Mouse (Mus musculus) ZHBTc4 (cell line): ENCODE measurements around the gene Gng5.

Experiments
- DNase-seq: peaks from one replicate; pipeline ENCODE4 v3.0.0-alpha.2; 2011; ENCODE audit warnings: low read depth, low spot score

Gene Gng5

DNA sequence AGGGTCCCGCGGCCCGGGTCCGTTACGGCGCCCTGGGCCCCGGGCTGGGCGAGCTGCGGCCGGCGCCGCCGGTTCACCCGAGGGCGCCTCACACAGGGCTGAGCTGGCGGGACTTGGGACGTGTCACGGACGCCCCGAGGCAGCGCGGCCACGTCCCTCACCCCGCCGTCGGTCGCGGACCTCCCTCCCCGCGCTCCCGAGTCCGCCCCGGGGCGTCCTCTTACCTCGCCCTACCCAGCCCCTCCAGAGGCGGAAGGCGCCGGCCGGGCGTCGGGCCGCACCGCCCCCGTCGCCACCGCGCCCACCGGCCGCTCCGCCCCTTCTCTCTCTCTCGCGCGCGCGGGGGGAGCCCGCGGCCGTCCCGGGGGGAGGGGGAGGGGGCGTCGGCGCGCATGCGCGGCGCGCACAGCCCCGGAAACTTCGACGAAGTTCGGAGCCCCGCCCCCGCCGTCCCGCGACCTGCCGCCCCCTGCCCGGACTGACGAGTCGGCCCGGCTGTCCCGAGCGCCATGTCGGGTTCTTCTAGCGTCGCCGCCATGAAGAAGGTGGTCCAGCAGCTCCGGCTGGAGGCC lies at the start of gene Gng5, which contains the start of gene Spata1:
TSS of gene Gng5 (plus strand) at position 377 of the 572 bp plus-strand sequence.
TSS of gene Spata1 (minus strand) at position 323 of the 572 bp plus-strand sequence.
- peak; percentile 87 for DNase-seq

GRCm38 (mm10) chr3:146450371-146450841 lies 49.2 kb upstream of the Gng5 start:
- DNase-seq: peak; percentile 96

DNA sequence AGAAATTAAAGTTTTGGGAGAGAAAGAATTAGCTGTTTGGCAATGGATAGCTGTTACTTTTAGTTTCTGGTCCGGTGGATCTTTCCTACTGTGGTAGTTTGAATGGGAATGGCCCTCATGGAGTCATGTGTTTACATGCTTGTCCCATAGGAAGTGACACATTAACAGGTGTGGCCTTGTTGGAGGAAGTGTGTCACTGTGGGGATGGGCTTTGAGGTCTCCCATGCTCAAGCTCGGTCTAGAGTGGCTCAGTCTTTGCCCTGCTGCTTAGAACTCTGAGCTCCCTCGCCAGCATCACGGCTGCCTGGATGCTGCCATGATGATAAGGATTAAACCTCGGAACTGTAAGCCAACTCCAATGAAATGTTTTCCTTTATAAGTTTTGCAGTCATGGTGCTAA lies 48.2 kb upstream of the Gng5 start:
- peak; percentile 33 for DNase-seq

- DNase-seq: no peak
Measured at GRCm38 (mm10) chr3:146462939-146463338, 36.7 kb upstream of the Gng5 start.

DNA sequence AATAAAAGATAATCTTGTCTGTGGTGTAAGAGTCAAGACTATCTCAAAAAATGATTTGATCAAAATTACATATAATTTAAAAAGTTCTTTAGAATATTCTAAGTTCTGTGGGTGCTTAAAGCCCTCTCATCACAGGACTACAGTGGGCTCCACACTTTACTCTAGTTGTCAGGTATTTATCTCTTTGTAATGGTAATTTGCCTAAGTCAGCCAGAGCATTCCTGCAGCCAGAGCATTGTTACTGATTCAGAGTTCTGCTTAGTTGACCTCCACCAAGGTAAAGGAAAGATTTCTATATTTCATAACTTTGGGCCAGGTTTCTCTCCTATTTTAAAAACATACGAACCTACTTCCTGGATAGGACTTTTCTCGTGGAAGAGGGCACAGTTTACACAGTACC lies 30.4 kb upstream of the Gng5 start:
- DNase-seq: peak; percentile 56

DNA sequence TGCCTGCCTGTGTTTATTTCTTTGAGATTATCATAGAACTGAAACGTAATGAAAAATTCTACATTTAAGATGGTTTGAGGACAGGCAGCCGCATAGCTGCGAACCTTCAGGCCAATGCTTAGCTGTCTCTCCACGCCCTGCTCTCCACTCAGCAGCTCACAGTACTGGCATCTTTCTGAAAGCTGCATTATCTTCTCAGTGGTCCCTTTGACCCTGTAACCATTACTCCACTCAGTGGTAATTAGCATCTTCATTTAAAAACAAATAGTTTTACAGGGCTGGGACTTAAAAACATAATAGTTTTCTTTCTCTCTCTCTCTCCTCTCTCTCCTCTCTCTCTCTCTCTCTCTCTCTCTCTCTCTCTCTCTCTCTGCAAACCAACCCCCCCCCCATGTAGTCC lies 26.9 kb upstream of the Gng5 start:
- DNase-seq: peak; percentile 43

GRCm38 (mm10) chr3:146473741-146474140 lies 25.9 kb upstream of the Gng5 start:
- DNase-seq: no peak

- no peak for DNase-seq
Measured at GRCm38 (mm10) chr3:146474428-146474827, 25.2 kb upstream of the Gng5 start.

DNA sequence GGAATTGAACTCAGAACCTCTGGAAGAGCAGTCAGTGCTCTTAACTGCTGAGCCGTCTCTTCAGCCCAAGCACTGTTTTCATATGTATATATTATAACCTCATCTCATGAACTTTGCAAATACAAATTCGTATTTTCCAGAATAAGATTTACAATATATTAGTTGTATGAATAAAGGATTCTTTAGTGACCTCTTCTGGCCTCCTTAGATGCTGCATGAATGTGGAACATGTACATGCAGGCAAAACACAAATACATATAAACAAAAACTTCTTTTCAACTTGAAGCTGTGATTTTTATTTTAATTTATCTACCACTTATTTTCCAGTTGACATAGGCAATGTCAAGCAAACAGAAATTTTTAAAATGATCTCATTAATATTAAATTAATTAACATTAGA lies 17.6 kb upstream of the Gng5 start:
- DNase-seq: no peak

DNA sequence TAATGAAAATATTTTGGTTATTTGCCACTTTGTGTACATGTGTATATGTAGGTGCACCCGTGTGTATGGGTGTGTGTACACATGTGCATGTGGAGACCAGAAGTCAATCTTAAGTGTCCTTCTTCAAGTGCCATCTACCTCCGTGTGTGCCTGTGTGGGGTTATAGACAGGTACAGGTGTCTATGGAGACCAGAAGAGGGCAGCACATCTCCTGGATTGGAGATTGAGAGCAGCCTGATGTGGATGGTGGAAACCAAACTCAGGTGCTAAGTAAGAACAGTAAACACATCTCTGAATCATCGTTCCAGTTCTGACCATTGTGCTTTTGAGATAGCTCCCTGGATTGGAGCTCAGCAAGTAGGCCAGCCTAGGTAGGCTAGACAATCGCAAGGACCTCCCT lies 13.1 kb upstream of the Gng5 start:
- peak; percentile 75 for DNase-seq

- DNase-seq: no peak
Measured at GRCm38 (mm10) chr3:146494941-146495340, 4.7 kb upstream of the Gng5 start.

DNA sequence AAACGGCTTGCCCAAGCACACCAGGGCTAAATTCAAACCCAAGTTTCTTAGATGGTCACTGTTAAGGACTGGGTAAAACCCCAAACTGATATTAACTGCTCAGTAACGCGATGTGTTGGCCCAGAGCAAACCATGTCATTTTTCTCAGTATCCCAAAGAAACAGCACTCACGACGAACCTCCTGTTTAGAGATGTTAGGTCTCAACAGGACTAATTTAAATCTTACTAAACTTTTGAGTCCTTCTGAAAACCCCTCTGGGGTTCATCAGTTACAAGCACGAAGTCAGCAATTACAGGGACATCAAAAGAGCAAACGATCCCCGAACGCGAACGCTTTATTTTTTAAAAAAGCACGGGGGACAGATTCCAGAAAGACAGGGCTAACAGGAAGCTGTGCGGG lies 618 bp upstream of the Gng5 start:
- no peak for DNase-seq

DNA sequence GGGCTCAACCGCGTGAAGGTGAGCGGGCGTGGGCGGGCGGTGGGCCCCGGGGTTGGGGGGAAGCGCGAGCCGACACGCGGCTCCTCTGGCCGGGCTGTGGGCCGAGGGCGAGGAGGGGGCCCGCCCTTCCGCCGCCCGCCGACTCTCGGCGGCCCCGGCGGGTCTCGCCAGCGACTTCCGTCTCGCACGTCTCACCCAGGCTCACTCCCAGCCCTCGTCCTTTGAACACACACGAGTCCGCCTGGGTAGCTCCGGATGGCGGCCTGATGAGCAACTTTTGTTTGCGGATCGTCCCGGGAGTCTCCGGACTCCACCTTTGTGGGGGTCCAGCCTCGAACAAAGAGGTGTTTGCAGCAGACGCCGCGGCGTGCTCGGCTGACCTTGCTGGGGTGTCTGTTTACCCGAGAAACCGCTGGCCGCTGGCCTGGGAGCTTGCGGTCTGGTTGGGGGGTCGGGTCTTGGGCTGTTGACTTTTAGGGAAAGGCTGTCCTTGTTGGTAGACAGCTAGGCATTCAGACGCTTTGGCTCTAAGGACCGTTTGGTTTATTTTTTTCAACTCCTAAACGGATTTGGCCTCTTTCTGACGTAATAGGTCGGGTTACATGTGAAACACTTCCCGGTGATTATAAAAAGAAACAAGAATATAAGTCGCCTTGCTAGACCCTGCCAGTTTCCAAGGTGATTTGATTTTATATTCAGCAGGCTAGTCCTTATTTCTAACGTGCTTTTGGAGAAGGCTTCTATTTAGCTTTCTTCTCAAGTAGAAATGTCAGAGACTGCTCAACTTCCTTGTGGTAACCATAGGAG lies 599 bp downstream of the Gng5 start:
- peak; percentile 88 for DNase-seq

- DNase-seq: no peak
Measured at GRCm38 (mm10) chr3:146500810-146501201, 1.2 kb downstream of the Gng5 start.

GRCm38 (mm10) chr3:146501601-146502123 lies 2.1 kb downstream of the Gng5 start:
- no peak for DNase-seq

DNA sequence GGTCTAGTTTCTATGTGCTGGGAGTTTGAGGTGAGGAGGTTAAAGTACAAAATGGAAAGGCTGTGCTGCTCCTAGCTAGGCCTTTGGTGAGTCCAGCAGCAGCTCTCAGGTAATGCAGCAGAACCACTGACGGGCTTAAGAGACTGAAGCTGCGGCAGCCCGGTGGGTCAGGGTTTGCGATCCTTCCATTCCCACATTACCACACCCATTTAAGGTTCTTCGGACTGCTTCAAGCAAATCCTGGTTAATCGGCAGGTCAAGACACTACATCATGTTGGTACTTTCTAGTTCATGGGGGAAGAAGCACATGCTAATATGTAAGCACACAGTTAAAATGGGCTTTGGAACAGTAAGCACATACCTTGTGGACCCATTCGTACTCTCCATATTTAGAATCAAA lies 7.1 kb downstream of the Gng5 start:
- no peak for DNase-seq

DNA sequence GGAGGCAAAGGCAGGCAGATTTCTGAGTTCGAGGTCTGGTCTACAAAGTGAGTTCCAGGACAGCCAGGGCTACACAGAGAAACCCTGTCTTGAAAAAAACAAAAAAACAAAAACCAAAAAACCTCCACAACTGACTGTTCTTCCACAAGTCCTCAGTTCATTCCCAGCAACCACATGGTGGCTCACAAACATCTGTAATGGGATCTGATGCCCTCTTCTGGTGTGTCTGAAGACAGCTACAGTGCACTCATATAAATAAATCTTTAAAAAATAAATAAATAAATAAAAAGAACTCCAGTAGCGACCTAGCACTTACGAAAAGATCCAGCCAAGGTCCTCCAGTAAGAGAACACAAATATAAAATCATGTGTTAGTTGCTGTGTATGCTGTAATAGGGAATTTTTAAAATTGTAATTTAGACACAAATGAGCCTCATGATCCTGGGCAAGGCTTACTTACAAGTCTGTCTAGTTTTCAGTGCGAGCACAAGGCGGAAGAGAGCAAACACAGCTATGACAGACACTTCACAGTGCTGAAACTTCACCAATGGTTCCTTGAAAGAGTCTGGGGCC lies 20.7 kb downstream of the Gng5 start:
- no peak for DNase-seq

DNA sequence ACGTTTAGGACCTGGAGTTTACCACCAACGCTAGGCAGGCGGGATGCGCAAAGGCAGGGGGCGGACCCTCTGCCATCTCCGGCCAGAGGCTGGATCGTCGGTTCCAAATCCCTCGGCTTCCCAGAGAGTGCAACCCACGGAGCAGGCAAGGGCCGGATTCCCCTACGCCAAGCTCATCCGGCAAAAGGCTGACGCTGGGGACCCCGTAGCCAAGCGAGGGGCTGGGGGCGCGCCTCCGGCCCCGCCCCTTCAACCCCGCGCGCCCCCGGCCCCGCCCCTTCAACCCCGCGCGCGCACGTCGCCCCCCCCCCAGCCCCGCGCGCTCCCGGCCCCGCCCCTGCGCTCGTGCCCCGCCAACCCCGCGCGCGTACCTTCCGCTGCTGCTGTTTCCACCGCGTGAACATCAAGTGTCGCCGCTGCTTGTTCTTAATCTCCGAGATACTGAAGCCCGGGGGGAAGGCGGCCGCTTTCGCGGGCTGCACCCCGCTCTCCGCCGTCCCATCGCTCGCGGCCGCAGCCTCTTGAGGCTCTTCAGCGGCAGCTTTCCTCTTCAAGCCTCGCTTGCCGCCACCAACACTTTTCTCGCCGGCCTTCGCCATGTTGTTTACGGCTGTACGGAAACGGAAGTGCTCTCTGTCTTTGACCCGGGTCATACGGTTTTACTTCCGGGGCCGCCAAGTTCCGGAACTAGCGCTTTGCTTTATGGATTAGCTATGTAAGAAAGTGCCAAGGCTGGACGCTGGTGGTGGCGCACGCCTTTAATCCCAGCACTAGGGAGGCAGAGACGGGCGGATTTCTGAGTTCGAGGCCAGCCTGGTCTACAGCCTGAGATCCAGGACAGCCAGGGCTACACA lies 21.4 kb downstream of the Gng5 start, which contains the start of gene Rpf1:
TSS of gene Rpf1 (minus strand) at position 632 of the 854 bp plus-strand sequence.
- peak; percentile 95 for DNase-seq

DNA sequence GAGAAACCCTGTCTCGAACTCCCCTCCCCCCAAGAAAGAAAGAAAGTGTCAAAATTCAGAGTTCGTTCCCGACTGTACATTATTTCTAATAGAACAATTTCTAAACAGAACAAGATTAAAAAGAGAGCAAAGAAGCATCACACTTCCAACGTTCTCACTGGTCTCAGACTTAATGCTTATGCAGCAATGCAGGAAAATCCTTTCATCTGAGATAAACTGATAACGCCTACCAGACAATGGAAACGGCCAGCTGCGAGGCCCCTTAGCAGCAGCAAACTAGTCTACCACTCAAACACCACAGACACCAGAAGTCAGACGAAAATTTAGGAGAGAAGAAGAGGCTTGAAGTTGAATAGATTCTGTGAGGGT lies 22.0 kb downstream of the Gng5 start:
- peak; percentile 45 for DNase-seq

DNA sequence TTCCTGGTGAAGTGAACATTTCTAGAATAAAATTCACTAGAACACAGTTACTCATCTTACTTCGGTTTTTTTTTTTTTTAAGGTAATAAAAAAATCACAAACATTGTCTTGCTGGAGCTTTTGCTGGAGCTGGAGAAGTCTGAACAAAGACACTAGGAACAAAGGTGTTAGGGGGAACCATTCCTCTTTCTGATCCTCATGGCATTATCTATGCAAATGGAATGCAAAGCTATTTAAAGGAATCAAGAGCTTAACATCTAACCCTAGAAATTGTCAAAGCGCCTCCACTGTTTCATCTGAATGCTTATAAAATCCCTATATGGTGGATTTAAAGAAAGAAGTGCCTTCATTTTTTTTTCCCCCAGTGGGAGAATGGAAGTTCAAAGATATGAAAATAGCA lies 28.7 kb downstream of the Gng5 start:
- DNase-seq: no peak

GRCm38 (mm10) chr3:146534986-146535385 lies 35.4 kb downstream of the Gng5 start:
- DNase-seq: peak; percentile 52
